Mouse (Mus musculus) thymus, adult 2 months (tissue): ENCODE measurements around the gene Nudt5.

Experiments
- CTCF ChIP-seq: fragments of 200-500 bp; IDR thresholded peaks from 2 replicates; pipeline ENCODE4 v1.5.1; 2012; ENCODE audit warnings: mild to moderate bottlenecking, control low read depth, low read length, moderate library complexity, borderline replicate concordance; ENCODE audit not compliant: control insufficient read depth, poor library complexity, insufficient read depth; ENCODE audit errors: extremely low read depth
- POLR2A ChIP-seq: fragments of 200-500 bp; IDR thresholded peaks from 2 replicates; pipeline ENCODE4 v1.6.1; 2012; ENCODE audit warnings: mild to moderate bottlenecking, low read length, control low read depth, moderate library complexity; ENCODE audit not compliant: control insufficient read depth, poor library complexity, insufficient read depth; ENCODE audit errors: extremely low read depth

GRCm38 (mm10) chr2:5810036-5810718 is 34.6 kb upstream of the Nudt5 start:
- TF ChIP-seq POLR2A (no peak), CTCF (no peak)
